Mouse (Mus musculus): ENCODE data around the gene Mroh2a.

DNA sequence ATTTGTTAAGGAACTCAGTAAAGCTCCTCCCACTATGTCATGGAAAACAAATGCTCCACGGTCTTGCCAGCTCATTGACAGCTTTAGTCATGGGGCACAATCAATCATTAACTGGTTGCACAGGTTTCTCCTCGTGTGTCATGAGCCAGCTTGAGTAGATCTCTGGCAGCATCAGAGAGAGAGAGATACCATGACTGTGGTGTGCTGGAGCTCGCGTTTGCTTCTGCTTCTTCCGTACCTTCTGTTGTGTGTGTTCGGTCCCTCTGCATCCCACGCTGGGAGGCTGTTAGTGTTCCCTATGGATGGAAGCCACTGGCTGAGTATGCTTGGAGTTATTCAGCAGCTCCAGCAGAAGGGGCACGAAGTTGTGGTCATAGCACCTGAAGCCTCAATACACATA is 15.0 kb upstream of the Mroh2a start, which contains the start of gene Ugt1a1:
- TF ChIP-seq CTCF (IDR thresholded peaks at IDR 0.05): no peak
- no peak for TF ChIP-seq POLR2A (IDR thresholded peaks at IDR 0.05; ENCODE audit: insufficient read depth, low read depth, low read length)
- TF ChIP-seq EP300 (IDR thresholded peaks at IDR 0.05; ENCODE audit: insufficient read depth, low read depth, low read length): no peak

All from heart, adult 2 months (tissue).